Mouse (Mus musculus): Measurements from ENCODE around the gene Dlx1.

The Dlx1 gene

GRCm38 (mm10) chr2:71546640-71547071 is 18.7 kb downstream of the Dlx1 start, which contains the start of gene Dlx2:
Gene Dlx2 (minus strand): TSS chr2:71546754.
- DNase-seq = no peak

- DNase-seq = peak; percentile 66 to 68
Measured at GRCm38 (mm10) chr2:71547829-71548228, 19.9 kb downstream of the Dlx1 start.

GRCm38 (mm10) chr2:71550330-71550729 is 22.4 kb downstream of the Dlx1 start:
- DNase-seq = no peak

GRCm38 (mm10) chr2:71551704-71552103 is 23.8 kb downstream of the Dlx1 start:
- DNase-seq = no peak

GRCm38 (mm10) chr2:71556071-71556470 is 28.2 kb downstream of the Dlx1 start:
- DNase-seq = no peak

GRCm38 (mm10) chr2:71566466-71566865 is 38.6 kb downstream of the Dlx1 start:
- no peak for DNase-seq

GRCm38 (mm10) chr2:71573736-71574135 is 45.8 kb downstream of the Dlx1 start:
- DNase-seq = no peak

- no peak for DNase-seq
Measured at GRCm38 (mm10) chr2:71577059-71577458, 49.1 kb downstream of the Dlx1 start.

GRCm38 (mm10) chr2:71580632-71581466 is 52.9 kb downstream of the Dlx1 start:
- peak; percentile 15 to 25 for DNase-seq

GRCm38 (mm10) chr2:71581488-71581887 is 53.6 kb downstream of the Dlx1 start:
- DNase-seq = no peak

All from cerebellum, postnatal 36 days (tissue).